Mouse (Mus musculus): ENCODE data around the gene Ogfr.

The Ogfr gene

DNA sequence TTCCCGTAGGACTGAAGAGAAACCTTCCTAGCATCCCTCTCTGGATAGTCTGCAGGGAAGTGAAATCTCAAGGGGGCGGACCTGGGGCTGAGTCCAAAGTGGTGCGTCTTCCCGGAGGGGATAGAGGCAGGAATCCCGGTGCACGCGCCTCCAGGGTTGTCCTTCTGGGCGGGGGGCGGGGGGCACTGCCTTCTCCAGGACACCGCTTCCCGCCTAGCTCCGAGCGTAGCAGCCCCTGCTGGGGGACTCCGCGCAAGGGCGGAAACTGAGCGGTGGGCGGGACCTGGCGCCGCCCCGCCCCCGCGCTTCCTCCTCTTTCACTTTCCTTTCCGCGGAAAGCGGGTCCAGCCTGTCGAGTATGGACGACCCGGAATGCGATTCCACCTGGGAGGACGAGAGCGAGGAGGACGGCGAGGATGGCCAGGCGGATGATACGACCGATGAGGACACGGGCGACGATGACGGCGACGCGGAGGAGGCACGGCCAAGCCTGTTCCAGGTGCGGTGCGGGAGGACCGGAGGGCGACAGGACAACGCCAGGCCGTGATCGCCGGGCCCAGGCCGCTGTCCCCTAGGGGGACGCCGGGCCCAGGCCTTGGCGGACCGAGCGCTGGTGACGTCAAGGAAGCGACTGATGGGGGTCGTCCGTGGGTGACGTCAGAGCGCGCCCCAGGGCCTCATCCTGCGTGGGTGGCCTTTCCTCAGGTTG, at the start of gene Ogfr:
Gene Ogfr (plus strand): TSS at position 123 of the 709 bp plus-strand sequence.
- peak; percentile 79 to 90 for DNase-seq

GRCm38 (mm10) chr2:180543675-180544074, 45.4 kb upstream of the Ogfr start:
- DNase-seq = no peak

DNA sequence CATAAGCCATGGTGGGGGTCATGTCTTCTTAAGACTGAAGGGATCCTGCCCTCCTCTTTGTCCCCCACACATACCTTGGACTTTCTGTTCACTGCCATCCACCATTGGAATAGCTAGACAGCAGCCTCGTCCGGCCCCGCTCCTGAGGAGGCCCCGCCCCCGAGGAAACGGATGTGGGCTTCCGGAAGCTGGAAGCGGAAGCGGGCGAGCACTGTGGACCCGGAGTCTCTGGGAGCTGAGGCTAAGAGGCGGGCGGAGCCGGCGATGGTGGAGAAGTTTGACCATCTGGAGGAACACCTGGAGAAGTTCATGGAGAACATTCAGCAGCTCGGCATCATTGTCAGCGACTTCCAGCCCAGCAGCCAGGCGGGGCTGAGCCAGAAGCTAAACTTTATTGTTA, 44.0 kb upstream of the Ogfr start:
- DNase-seq = peak in 1 of 2 experiments; percentile 8

DNA sequence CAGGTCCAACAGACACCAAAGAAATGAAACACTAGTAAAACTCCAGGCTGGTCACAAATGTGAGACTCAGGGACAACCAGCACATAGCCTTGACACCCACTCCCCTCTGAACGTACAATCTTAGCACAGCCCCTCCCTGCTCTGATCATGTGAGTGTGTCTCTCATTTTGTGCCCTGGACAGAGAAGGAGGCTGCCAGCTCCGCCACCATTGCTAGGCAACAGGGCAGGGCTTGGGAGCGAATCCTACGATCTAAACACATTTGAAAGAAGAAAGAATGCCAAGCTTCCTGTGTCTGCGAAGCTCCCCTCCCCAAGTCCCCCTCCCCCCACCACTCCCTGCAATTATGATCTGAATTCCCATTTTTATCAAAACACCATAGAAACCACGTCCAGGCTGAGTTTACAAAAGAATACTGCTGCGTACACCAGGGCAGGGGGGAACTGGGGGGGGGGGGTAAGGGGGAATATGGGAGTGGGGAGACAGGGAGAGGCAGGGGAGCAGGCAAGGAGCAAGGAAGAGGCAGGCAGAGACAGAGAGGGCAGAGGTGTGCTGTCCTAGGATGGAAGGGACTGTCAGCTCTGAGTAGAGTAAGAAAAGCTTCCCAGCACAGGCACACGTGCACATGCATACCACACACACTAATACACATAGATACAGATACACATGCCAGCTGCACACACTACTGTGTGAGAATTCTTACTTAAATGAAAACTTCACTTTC, 41.5 kb upstream of the Ogfr start:
- no peak for DNase-seq

GRCm38 (mm10) chr2:180552340-180552739, 36.7 kb upstream of the Ogfr start:
- DNase-seq = no peak

DNA sequence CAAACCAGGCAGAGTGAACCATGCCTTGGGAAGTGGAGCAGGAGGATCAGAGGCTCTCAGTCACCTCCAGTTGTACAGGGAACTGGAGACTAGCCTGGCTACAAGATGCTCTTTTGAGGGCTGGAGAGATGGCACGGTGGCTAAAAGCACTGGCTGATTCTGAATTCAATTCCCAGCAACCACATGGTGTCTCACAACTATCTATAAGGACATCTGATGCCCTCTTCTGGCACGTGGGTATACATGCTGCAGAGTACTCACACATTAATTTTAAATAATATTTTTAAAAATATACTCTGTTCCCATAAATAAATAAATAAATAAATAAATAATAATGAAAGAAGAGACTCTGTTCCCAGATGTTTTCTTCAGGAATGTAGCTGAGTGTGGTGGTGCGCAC, 33.8 kb upstream of the Ogfr start:
- DNase-seq = no peak

GRCm38 (mm10) chr2:180556470-180556869, 32.6 kb upstream of the Ogfr start:
- DNase-seq = no peak

- peak in 1 of 2 experiments; percentile 43 for DNase-seq
Observed at GRCm38 (mm10) chr2:180560245-180560644, 28.8 kb upstream of the Ogfr start.

DNA sequence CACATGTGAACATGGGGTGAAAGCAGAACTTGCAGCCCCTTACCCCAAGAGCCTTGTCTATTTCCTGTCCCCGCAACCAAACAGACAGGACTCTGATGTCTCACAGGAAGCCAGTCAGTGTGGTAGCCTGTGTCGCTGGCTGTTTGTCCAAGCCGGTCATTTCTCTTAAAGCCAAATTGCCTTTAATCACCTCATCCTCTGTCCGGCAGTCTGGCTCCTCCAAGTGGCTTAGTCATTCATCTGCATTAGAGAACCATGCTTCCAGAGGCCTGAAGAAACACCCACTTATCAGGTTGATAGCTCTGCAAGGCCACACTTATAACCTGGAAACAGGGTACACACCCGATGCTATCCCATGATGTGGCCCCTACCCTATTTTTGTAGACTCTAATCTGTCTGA, 26.9 kb upstream of the Ogfr start:
- DNase-seq = no peak

DNA sequence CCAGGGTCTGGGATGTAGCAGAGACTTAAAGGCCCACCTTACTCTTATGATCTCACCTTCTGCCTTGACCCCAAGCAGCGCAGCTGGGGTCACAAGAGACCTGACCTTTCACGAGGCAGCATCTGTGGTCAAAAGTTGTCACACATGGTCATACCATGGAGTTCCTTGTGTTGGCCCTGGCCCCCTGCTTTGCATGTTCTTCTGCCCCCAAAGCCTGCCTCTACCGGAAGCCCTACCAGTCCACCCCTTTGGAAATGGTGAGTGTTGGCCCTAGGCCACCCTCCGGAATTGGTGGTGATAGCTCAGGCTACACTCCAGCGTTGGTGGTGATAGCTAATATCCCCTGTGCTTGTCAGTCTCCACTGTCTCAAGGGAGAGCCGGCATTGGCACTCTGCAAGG, 25.7 kb upstream of the Ogfr start:
- DNase-seq = no peak

DNA sequence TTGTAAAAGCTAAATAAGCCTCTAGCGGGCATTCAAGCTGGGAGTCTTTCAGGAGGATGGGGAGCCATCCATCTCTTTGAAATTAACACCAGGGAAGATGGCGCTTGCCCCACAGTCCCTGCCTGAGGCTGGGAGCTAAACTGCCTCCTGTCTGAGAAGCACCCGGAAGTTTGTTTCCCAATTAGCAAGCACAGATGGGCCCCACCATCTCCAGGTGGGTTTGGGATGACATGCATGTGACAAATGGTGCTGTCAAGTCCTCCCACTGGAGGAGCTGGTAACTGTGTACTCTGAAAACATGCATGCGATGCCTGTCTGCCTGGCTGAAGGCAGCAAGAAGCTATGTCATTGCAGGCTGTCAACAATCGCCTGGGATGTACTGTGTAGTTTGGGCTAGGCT, 25.2 kb upstream of the Ogfr start:
- no peak for DNase-seq

DNA sequence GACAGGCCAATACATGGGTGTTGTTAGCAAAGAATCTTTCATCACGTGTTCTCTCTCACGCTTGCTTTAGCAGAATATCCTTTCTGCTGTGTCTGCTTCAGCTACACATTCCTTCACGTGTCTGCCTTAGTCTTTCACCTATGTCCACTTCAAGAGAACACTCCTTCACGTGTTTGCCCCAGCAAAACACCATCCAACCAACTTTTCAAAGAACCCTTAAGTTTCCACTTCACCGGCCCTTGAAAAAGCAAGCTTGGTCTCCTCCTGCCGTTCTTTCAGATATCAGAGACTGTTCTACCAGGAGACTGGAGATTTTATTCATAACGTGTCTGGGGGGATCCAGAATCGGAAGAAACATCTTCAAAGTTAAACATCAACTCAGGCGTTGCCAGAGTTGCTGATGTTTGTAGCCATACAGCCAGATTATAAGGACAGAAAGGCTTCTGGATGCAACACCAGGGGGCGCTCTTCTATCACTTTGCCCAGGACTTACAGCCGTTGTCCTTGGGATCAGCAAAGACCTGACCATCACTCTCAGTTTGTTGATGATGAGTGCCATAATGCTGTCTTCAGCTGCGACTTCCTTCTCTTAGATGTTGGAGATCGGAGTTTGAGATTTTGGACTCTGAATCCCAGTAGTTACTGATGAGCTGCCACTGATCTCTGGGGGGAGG, 22.7 kb upstream of the Ogfr start:
- peak; percentile 56 to 83 for DNase-seq

- peak; percentile 69 to 80 for DNase-seq
Observed at GRCm38 (mm10) chr2:180569028-180569643, 19.9 kb upstream of the Ogfr start.

DNA sequence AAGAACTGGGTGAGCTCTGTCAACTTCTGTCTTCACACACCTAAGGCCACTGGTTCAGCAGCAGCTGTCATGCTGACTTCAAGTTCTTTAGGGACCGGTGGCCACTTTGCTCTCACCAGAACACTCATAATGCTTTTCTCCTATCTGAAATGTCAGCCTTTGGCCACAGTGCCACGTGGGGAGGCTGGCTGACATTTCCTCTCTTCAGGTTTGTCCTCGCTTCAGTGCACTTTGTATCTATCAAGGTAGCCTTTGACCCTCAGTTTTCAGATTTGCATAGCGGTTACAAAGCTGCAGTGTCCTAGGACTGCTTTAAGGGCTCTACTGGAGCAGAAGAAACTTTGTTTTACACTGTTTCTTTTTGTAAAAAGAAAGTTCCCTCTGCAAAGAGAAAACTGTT, 12.6 kb upstream of the Ogfr start:
- DNase-seq = peak; percentile 13 to 35

- peak; percentile 61 to 87 for DNase-seq
Observed at GRCm38 (mm10) chr2:180578686-180579085, 10.4 kb upstream of the Ogfr start.

GRCm38 (mm10) chr2:180581002-180581401, 8.0 kb upstream of the Ogfr start, which contains the start of gene Mrgbp:
Gene Mrgbp, plus strand, starts transcription at chr2:180581304.
- no peak for DNase-seq

DNA sequence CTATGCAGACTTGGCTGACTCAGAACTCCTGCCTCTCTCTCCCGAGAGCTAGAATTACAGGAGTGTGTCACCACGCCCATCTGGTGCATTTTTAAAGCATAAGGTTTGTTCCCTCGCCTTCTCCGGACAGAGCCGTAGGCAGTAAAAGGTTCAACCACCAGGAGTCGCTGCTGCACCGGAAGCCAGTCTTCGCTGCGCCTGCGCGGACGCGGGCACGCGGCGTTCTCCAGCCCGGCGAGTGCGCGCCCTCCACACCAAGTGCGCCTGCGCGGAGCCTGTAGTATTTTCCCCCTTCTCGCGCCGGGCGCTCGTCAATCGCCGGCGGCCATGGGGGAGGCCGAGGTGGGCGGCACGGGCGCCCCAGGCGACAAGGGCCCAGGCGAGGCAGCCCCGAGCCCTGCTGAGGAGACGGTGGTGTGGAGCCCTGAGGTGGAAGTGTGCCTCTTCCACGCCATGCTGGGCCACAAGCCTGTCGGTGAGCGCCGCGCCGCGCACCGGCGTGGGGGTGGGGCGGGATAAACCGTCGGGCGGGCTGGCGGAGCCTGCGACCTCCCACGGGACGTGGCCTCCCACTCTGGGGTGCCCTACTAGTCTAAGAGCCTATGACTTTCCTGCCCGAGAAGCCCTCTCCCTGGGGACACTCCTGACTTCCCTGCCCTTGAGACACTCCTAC, 6.4 kb upstream of the Ogfr start:
- DNase-seq = peak; percentile 95 to 99

- DNase-seq = peak; percentile 11 to 30
Observed at GRCm38 (mm10) chr2:180583154-180583507, 5.9 kb upstream of the Ogfr start.

GRCm38 (mm10) chr2:180588736-180589122, 316 bp upstream of the Ogfr start:
- no peak for DNase-seq

DNA sequence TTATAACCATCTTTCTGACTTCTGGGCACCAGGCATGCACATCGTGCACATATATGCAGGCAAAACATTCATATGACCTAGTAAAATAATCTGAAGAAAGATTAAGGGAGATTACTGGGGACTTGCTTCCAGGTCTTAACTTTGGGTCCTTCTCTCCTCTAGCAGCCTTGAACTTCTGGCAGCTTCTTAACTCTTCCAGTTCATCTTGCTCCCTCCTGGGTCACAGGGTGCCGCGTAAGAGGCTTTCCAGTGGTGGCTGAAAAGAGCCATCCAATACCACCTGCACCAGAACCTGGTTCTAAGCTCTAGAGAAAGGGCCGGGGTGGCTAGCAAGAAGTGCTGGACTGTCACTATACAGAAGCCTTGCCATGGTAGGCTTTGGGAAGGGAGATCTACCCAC, 8.4 kb downstream of the Ogfr start, which contains the start of gene Col9a3:
Gene Col9a3 (plus strand): TSS at position 301 of the 400 bp plus-strand sequence.
- no peak for DNase-seq

- DNase-seq = no peak
Observed at GRCm38 (mm10) chr2:180598157-180598705, 9.2 kb downstream of the Ogfr start.

DNA sequence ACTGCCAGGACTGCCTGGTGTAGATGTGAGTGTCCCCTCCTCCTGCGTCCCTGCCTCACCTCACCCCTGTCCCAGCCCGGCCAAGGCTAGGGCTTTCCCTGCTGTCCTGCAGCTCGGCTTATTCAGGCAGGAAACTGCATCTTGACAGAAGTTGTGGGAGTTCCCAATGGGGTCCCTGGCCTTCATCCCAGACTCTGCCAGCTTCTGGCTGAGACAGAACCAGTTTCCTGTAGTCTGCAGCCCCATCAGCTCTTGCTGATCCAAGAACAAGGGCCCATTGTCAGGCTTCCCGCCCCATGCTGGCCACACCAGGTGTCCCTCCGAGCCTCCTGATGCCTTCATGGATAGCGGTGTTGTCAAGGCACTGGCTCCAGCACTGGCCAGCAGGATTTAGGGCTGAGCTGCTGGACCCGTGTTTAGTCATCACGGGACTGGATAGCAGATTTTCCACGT, 11.6 kb downstream of the Ogfr start:
- peak in 1 of 2 experiments; percentile 19 for DNase-seq

Measured in kidney, postnatal 36 days (tissue).